Mouse (Mus musculus): Measurements from ENCODE around the gene Sctr.

DNA sequence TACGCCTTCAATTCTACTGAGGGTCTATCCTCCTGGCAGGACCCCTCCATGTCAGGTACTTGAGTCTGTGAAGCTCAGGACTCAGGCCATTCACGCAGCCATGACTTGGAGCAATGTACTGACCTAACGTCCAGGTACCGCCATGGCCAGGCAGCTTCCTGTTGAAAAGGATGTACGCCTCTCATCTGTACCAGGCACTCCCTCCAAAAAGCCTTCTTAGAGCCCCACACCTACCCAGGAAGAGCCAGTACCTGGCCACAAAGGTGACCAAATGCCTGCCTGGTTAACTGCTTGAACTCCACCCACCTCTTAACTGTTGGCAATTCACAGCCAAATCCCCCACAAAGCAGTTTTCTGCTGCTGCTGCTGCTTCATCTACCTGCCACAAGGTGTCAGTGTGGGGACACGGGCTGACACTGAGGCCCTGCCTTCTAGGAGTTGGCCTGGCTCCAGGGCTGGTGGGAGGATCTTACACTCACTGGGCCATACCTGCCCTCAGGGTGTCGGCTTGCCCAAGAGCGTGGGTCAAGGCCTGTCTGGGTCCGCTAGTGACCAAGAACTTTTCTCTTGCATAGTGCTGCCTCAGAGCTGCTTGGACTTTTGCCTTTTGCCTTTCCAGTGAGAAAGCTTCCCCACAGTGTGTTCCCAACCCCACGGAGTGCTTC is 26.2 kb downstream of the Sctr start:
- no peak for TF ChIP-seq GATA1 (IDR thresholded peaks at IDR 0.05; ENCODE audit: borderline replicate concordance, low read length)
- no peak for TF ChIP-seq FLI1 (IDR thresholded peaks at IDR 0.05; ENCODE audit: low read length)

Data from megakaryocyte, embryonic 14.5 days (primary cell).